Mouse (Mus musculus) olfactory bulb, adult 2 months (tissue): ENCODE results near the gene Nufip1. TPM values are rescaled to one million over a fixed set of nuclear protein-coding genes. Genes with fewer than 3 reads are reported as not detected.

ENCODE experiments used
- H3K27ac ChIP-seq: fragments of 200-500 bp; 2 replicates; pipeline ENCODE4 v1.5.1; 2012; ENCODE audit warnings: low read depth, low read length; ENCODE audit not compliant: insufficient read depth
- H3K4me1 ChIP-seq: fragments of 200-500 bp; 2 replicates; pipeline ENCODE4 v1.6.1; 2012; ENCODE audit warnings: low read length; ENCODE audit not compliant: control insufficient read depth, insufficient read depth
- H3K4me3 ChIP-seq: fragments of 200-500 bp; 2 replicates; pipeline ENCODE4 v1.5.1; 2012; ENCODE audit warnings: mild to moderate bottlenecking, low read depth, low read length, moderate library complexity; ENCODE audit not compliant: insufficient read depth
- CTCF ChIP-seq: fragments of 200-500 bp; IDR thresholded peaks from 2 replicates; pipeline ENCODE4 v1.5.1; 2012; ENCODE audit warnings: low read depth, mild to moderate bottlenecking, low read length, moderate library complexity; ENCODE audit not compliant: insufficient read depth
- POLR2A ChIP-seq: fragments of 200-500 bp; IDR thresholded peaks from 2 replicates; pipeline ENCODE4 v1.6.1; 2012; ENCODE audit warnings: mild to moderate bottlenecking, low read depth, low read length, moderate library complexity; ENCODE audit not compliant: insufficient read depth
- WGBS: fragments of 180-500 bp; shearing (Covaris S2); methylation state at CpG from one replicate; pipeline ENCODE4 v1.1.7; 2018; 5-methylcytosine and 5-hydroxymethylcytosine counted together
- polyA plus RNA-seq: library from polyadenylated mRNA; stranded (reverse); fragments of >200 nt; gene quantifications from 2 replicates; pipeline ENCODE4 v1.2.4, GENCODE M21; 2012; ENCODE audit warnings: low replicate concordance; ENCODE audit not compliant: missing spikeins, insufficient read depth, insufficient read length

Nufip1 gene
- polyA plus RNA-seq, 1 experiment: not detected

GRCm38 (mm10) chr14:76081451-76081850 lies 29.2 kb upstream of the Nufip1 start:
- Histone ChIP-seq H3K4me3 (no peak overlapping the region), H3K27ac (no peak overlapping the region), H3K4me1 (peaks cover 3% of the 10 kb centered on the region)
- 71% methylated on average over 11 of the region's 11 CpGs for WGBS
- TF ChIP-seq CTCF (no peak), POLR2A (no peak)

GRCm38 (mm10) chr14:76082086-76082636 lies 28.5 kb upstream of the Nufip1 start:
- Histone ChIP-seq H3K4me1 (peaks cover under 1% of the 10 kb centered on the region; the same call in 1 of the 2 replicates), H3K4me3 (no peak overlapping the region), H3K27ac (no peak overlapping the region)
- 89% methylated on average over 13 of the region's 13 CpGs for WGBS
- TF ChIP-seq POLR2A (no peak), CTCF (no peak)

- Histone ChIP-seq H3K4me3 (no peak overlapping the region), H3K27ac (no peak overlapping the region), H3K4me1 (no peaks in the 10 kb centered on the region)
- TF ChIP-seq POLR2A (no peak), CTCF (no peak)
- WGBS: 52% methylated on average over 3 of the region's 3 CpGs
Measured at GRCm38 (mm10) chr14:76084188-76084587, 26.5 kb upstream of the Nufip1 start.

- Histone ChIP-seq H3K4me3 (no peak overlapping the region), H3K4me1 (no peaks in the 10 kb centered on the region), H3K27ac (no peak overlapping the region)
- 90% methylated on average over 7 of the region's 7 CpGs for WGBS
- TF ChIP-seq POLR2A (no peak), CTCF (no peak)
Measured at GRCm38 (mm10) chr14:76097244-76097643, 13.4 kb upstream of the Nufip1 start.

- TF ChIP-seq POLR2A (no peak), CTCF (no peak)
- WGBS: 92% methylated on average over 5 of the region's 5 CpGs
- no peak overlapping the region for H3K4me3 ChIP-seq
- H3K4me1 ChIP-seq: no peaks in the 10 kb centered on the region
- H3K27ac ChIP-seq: no peak overlapping the region
Measured at GRCm38 (mm10) chr14:76097815-76098214, 12.9 kb upstream of the Nufip1 start.

GRCm38 (mm10) chr14:76099543-76099942 lies 11.1 kb upstream of the Nufip1 start:
- Histone ChIP-seq H3K4me3 (no peak overlapping the region), H3K27ac (no peak overlapping the region), H3K4me1 (no peaks in the 10 kb centered on the region)
- 92% methylated on average over 9 of the region's 9 CpGs for WGBS
- TF ChIP-seq CTCF: no peak
- no peak for TF ChIP-seq POLR2A

GRCm38 (mm10) chr14:76115744-76116143 lies 5.1 kb downstream of the Nufip1 start:
- TF ChIP-seq POLR2A (no peak), CTCF (no peak)
- H3K27ac ChIP-seq: no peak overlapping the region
- H3K4me3 ChIP-seq: no peak overlapping the region
- 77% methylated on average over 5 of the region's 5 CpGs for WGBS
- peaks cover 2% of the 10 kb centered on the region; the same call in 1 of the 2 replicates for H3K4me1 ChIP-seq

- TF ChIP-seq CTCF (no peak), POLR2A (no peak)
- Histone ChIP-seq H3K27ac (no peak overlapping the region), H3K4me1 (0 out of 2 replicates have a peak, but pooled peaks cover 2% of the 10 kb centered on the region), H3K4me3 (no peak overlapping the region)
- 62% methylated on average over 4 of the region's 4 CpGs for WGBS
Measured at GRCm38 (mm10) chr14:76118963-76119362, 8.3 kb downstream of the Nufip1 start.

- no peak overlapping the region for H3K27ac ChIP-seq
- WGBS: 44% methylated on average over 4 of the region's 4 CpGs
- TF ChIP-seq CTCF: no peak
- TF ChIP-seq POLR2A: no peak
- H3K4me1 ChIP-seq: 0 out of 2 replicates have a peak, but pooled peaks cover 2% of the 10 kb centered on the region
- H3K4me3 ChIP-seq: no peak overlapping the region
Measured at GRCm38 (mm10) chr14:76120472-76120871, 9.8 kb downstream of the Nufip1 start.
